Mouse (Mus musculus) midbrain, embryonic 13.5 days (tissue): ENCODE measurements around the gene Zfp280d. TPM values are rescaled to one million over a fixed set of nuclear protein-coding genes. Genes with fewer than 3 reads are reported as not detected.

Experiments
- ATAC-seq: fragments of 200-750 bp; cut with Nextera tagmentation; 2 replicates; pipeline ENCODE4 v1.8.0; 2017; ENCODE audit warnings: mild to moderate bottlenecking, moderate TSS enrichment, moderate library complexity
- H3K27ac ChIP-seq: fragments of 300-500 bp; sonication (generic); 2 replicates; pipeline ENCODE4 v1.5.1; 2015; ENCODE audit warnings: inconsistent platforms, mild to moderate bottlenecking, moderate library complexity
- H3K27me3 ChIP-seq: fragments of 300-500 bp; sonication (generic); 2 replicates; pipeline ENCODE4 v1.6.1; 2015; ENCODE audit warnings: mild to moderate bottlenecking, inconsistent platforms
- H3K36me3 ChIP-seq: fragments of 300-500 bp; sonication (generic); 2 replicates; pipeline ENCODE4 v1.6.1; 2015; ENCODE audit warnings: mild to moderate bottlenecking, inconsistent platforms
- H3K4me1 ChIP-seq: fragments of 300-500 bp; sonication (generic); replicated peaks from 2 replicates; pipeline ENCODE4 v1.6.1; 2015; ENCODE audit warnings: inconsistent platforms
- H3K4me2 ChIP-seq: fragments of 300-500 bp; sonication (generic); replicated peaks from 2 replicates; pipeline ENCODE4 v1.6.1; 2015; ENCODE audit warnings: moderate library complexity, mild to moderate bottlenecking, inconsistent platforms
- H3K4me3 ChIP-seq: fragments of 300-500 bp; sonication (generic); replicated peaks from 2 replicates; pipeline ENCODE4 v1.5.1; 2015; ENCODE audit warnings: mild to moderate bottlenecking, inconsistent platforms
- H3K9ac ChIP-seq: fragments of 300-500 bp; sonication (generic); replicated peaks from 2 replicates; pipeline ENCODE4 v1.6.1; 2015; ENCODE audit warnings: mild to moderate bottlenecking, inconsistent platforms
- H3K9me3 ChIP-seq: fragments of 300-500 bp; sonication (generic); 2 replicates; pipeline ENCODE4 v1.6.1; 2016; ENCODE audit warnings: mild to moderate bottlenecking, inconsistent platforms
- WGBS: fragments of 180-500 bp; shearing (Covaris S2); methylation state at CpG from one replicate; pipeline ENCODE4 v1.1.7; 2015; 5-methylcytosine and 5-hydroxymethylcytosine counted together
- polyA plus RNA-seq: library from polyadenylated mRNA; unstranded; fragments of >200 nt; fragmentation: Nextera tagmentation; extraction: Ambion mirVana; gene quantifications from 2 replicates; pipeline ENCODE4 v1.2.1, GENCODE M21; 2015

Zfp280d gene
- polyA plus RNA-seq, 1 experiment from 2014 or later = 50.6 TPM

GRCm38 (mm10) chr9:72404934-72405333 lies 130.3 kb downstream of the Zfp280d start:
- Histone ChIP-seq H3K4me1 (peaks cover 28% of the 10 kb centered on the region), H3K4me2 (no peak overlapping the region), H3K27me3 (no peaks in the 10 kb centered on the region), H3K9me3 (no peaks in the 10 kb centered on the region), H3K4me3 (no peak overlapping the region), H3K36me3 (no peaks in the 10 kb centered on the region), H3K27ac (no peak overlapping the region), H3K9ac (no peak overlapping the region)
- no peak for ATAC-seq
- 69% methylated on average over 3 of the region's 3 CpGs for WGBS

- H3K9ac ChIP-seq = no peak overlapping the region
- H3K4me1 ChIP-seq = peaks cover 23% of the 10 kb centered on the region
- ATAC-seq = no peak
- H3K27ac ChIP-seq = no peak overlapping the region
- H3K4me2 ChIP-seq = no peak overlapping the region
- no peaks in the 10 kb centered on the region for H3K36me3 ChIP-seq
- WGBS = 93% methylated on average over 9 of the region's 9 CpGs
- H3K4me3 ChIP-seq = no peak overlapping the region
- H3K27me3 ChIP-seq = no peaks in the 10 kb centered on the region
- H3K9me3 ChIP-seq = no peaks in the 10 kb centered on the region
Observed at GRCm38 (mm10) chr9:72405882-72406638, 131.4 kb downstream of the Zfp280d start.

- Histone ChIP-seq H3K4me2 (peak overlapping the region; percentile 45), H3K27me3 (no peaks in the 10 kb centered on the region), H3K4me3 (peak overlapping the region; percentile 18), H3K9me3 (no peaks in the 10 kb centered on the region), H3K27ac (no peak overlapping the region), H3K4me1 (peaks cover 23% of the 10 kb centered on the region), H3K36me3 (no peaks in the 10 kb centered on the region), H3K9ac (peak overlapping the region; percentile 46; the same call in 1 of the 2 replicates)
- 11% methylated on average over 12 of the region's 12 CpGs for WGBS
- peak; percentile 87 for ATAC-seq
Observed at GRCm38 (mm10) chr9:72408131-72408586, 133.5 kb downstream of the Zfp280d start.

GRCm38 (mm10) chr9:72409381-72410225 lies 134.9 kb downstream of the Zfp280d start:
- H3K9ac ChIP-seq = no peak overlapping the region
- peak; percentile 73 for ATAC-seq
- H3K27me3 ChIP-seq = no peaks in the 10 kb centered on the region
- WGBS = 31% methylated on average over 15 of the region's 15 CpGs
- 0 out of 2 replicates have a peak overlapping the region, but pooled peaks have one; percentile 0 for H3K27ac ChIP-seq
- H3K4me2 ChIP-seq = peak overlapping the region; percentile 22; the same call in 1 of the 2 replicates
- H3K36me3 ChIP-seq = no peaks in the 10 kb centered on the region
- no peak overlapping the region for H3K4me3 ChIP-seq
- H3K9me3 ChIP-seq = no peaks in the 10 kb centered on the region
- H3K4me1 ChIP-seq = peaks cover 15% of the 10 kb centered on the region

GRCm38 (mm10) chr9:72411746-72412145 lies 137.1 kb downstream of the Zfp280d start:
- H3K27me3 ChIP-seq = no peaks in the 10 kb centered on the region
- H3K9me3 ChIP-seq = no peaks in the 10 kb centered on the region
- no peaks in the 10 kb centered on the region for H3K36me3 ChIP-seq
- H3K4me3 ChIP-seq = no peak overlapping the region
- H3K9ac ChIP-seq = no peak overlapping the region
- H3K4me1 ChIP-seq = peaks cover 15% of the 10 kb centered on the region
- 87% methylated on average over 2 of the region's 2 CpGs for WGBS
- H3K4me2 ChIP-seq = no peak overlapping the region
- no peak for ATAC-seq
- H3K27ac ChIP-seq = no peak overlapping the region

Other genes with a start within 250 kb of the Zfp280d start
- 116 and 140 TPM in 2 replicates for gene Tcf12, start 163.0 kb upstream of the Zfp280d start, polyA plus RNA-seq
- gene Mns1, start 163.2 kb downstream of the Zfp280d start, polyA plus RNA-seq = 16.1 and 19.9 TPM in 2 replicates
- 50.7 and 53.0 TPM in 2 replicates for gene Tex9, start 217.4 kb downstream of the Zfp280d start, polyA plus RNA-seq